Mouse (Mus musculus): ENCODE measurements at regions not wholly inside any gene's neighbourhood (a gene's known extent, or its start where the extent isn't known, plus 50 kb on each side); places are given as distances from the start of the nearest gene placed in this dataset.

DNA sequence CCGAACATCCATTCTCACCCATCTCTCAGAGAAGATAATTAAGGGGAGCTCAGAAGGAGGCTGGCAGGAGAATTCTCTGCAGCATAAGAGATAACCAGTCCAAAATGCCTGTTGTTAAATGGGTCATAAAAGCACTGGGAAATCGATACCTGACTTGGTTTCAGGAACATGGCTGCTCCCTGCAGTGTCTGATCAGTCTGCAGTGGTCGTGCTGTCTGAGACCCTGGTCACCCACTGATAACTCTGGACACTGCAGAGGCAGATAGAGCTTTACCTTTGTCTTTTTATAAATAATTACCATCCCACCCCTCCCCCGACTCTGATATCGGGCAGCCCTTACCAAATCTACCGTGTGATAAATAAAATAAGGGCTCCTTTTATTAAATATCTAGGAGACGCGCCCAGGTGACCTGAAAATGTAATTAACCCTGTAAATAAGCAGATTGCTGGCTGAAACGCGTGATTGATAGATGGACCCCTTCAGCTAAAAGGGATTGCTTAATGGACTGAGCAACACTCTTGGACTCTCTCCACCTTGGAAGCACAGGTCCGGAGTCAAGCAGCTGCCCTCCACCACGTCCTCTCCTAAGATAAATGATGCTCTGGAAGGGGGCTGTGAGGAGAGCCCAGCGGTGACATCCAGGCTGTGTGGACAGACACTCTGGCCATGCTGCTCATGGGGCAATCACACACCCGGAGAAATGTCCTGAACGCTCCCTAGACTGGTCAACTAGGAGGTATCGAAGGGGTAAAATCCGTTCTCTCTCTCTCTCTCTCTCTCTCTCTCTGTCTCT is 384.4 kb downstream of the Mtx2 start:
- no peak for DNase-seq (ENCODE audit: low read depth in 2 of 2, low spot score in 2 of 2)

DNA sequence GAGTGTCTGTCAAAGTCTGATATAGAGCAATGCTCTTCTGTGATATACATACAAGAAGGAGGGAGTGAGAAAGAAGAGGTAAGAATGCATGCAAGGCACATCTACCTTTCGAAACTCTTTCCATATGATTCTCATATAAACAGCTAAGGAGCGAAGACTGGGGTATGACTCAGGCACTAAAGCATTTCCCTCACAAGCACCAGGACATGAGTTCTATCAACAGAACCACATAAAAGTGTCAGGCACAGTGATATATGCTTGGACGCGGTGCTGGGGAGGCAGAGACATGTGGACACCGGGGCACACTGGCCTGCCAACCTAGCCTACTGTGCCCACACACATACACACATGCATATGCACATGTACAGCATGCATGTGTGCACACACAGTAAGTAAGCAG is 391.3 kb downstream of the Mtx2 start:
- DNase-seq (ENCODE audit: low read depth in 2 of 2, low spot score in 2 of 2) = no peak

DNA sequence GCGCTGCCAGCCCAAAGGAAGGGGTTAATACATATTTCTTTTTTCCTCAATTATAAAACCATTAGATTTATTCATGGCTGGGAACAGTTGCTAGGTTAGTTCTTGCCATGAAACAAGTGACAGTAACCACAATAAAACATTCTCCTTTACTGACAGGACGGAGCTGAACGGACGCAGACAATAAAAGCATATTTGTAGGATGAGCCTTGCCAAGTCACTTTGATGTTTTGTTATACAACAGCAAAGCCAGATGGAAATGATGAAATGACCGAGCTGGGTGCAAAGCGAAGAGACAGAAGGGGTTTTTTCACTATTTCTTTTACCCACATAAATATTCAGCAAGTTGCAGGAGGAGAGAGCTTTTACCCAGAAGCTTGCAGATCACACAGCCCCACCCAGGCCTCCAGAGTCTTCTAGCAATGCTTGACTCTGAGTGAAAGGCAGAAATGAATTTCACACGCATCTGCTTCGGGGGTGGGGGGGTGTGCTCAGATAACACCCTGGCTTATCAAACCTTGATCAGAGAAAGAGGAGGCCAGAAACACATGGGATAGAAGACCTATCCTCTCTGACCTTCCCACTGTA is 395.3 kb downstream of the Mtx2 start:
- DNase-seq (ENCODE audit: low read depth in 2 of 2, low spot score in 2 of 2) = no peak

DNA sequence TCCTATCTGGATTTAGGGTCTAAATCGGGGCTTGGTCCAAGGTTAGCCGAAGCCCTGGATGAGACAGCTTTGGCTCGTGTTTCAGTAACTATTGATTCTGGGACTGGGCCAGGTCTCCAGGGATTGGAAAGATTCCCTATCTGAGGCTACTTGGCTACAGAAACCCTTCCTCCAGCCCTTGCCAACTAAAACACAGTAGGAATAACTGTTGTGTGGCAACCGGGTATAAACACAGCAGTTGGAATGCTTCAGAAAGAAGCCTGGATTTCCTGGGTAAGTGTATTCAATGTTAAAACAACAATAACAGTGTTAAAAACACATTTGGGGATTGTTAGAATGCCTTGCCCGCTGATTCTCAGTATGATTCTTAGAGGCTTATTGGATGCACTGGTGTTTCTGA is 398.8 kb downstream of the Mtx2 start:
- DNase-seq (ENCODE audit: low read depth in 2 of 2, low spot score in 2 of 2) = no peak

DNA sequence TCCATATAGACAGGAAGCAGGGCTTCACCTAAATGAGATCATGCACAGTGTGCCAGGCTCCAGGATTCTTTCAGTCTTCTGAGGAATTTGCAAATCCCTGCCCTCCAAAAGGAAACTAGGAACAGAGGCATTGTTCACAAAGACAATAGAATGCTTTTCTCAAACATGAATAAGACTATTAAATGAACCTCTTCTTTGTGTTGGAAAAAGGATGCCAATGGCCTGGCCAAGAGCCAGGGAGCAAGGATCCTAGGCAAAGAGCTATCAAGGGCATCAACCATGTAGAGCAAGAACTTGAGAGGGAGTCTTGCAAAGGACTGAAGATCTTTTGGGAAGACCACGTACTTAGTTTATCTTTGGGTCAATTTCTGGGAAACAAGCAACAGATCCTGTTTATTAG is 415.4 kb downstream of the Mtx2 start:
- DNase-seq (ENCODE audit: low read depth in 2 of 2, low spot score in 2 of 2) = no peak

DNA sequence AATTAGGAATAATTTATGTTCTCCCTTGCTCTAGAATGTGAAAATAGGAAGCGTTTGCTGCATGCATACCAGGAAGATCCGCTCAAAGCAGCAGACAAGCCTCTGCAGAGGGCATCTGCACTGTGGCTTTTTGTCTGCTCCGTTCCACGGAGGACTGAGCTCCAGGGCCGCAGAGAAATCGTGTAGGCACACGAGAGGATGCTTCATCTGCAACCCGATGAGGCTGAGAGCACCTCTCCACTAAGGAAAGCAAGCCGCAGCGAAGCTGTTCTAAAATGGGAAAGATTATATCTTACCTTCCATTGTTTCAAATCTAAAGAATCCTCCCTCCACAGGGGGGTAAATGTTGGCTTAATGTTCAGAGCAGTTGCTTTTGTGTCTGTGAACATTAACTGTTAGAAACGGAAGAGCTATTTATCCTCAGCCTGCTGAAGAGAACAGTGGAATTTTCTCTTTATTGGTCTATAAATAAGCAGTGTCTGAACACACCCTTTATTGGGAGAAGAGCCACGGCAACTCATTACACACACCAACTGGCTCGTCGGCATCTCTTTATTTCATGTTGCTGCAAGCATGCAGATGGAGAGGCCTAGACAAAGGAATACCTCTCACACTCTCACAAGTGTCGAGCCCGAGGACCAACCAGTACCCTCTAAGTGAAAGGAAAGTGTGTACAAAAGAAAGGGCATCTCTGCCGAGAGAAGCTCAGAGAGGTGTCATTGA is 414.6 kb upstream of the Hnrnpa3 start:
- no peak for DNase-seq (ENCODE audit: low read depth in 2 of 2, low spot score in 2 of 2)

DNA sequence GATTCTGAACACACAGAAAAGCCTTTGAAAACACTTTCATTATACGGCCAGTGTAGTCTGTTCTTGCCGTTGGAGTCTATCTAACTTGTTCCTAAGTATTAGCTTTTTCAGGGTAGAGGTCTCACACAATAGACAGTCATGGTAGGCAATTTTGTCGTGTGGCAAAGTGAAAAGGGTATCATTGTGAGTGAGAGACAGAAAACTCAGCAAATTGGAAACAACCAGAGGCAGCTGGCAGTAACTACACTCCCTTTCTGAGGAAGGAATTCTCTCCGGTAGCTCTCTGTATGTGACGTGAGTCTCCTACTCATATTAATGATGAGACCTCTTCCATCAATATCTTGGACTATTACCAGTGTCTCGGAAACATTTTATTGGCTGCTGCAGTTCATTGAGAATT is 413.8 kb upstream of the Hnrnpa3 start:
- no peak for DNase-seq (ENCODE audit: low read depth in 2 of 2, low spot score in 2 of 2)

DNA sequence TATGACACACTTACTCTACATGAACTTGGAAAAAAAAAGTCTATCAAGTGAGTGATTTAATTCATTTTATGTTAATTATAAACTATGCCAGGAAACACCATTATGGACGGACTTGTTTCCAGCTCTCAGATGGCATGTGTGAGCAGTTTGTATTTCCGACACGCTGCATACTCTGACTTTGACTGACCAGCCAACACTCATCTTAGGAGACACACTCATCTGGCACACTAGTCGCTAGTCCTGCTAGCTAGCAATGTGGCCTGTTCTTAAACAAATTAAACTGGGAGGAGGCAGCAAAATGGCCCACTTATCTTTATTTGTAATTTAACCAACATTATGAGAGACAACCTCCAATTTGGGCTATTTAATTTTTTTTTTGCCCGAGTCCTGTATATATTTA is 413.4 kb upstream of the Hnrnpa3 start:
- no peak for DNase-seq (ENCODE audit: low read depth in 2 of 2, low spot score in 2 of 2)

DNA sequence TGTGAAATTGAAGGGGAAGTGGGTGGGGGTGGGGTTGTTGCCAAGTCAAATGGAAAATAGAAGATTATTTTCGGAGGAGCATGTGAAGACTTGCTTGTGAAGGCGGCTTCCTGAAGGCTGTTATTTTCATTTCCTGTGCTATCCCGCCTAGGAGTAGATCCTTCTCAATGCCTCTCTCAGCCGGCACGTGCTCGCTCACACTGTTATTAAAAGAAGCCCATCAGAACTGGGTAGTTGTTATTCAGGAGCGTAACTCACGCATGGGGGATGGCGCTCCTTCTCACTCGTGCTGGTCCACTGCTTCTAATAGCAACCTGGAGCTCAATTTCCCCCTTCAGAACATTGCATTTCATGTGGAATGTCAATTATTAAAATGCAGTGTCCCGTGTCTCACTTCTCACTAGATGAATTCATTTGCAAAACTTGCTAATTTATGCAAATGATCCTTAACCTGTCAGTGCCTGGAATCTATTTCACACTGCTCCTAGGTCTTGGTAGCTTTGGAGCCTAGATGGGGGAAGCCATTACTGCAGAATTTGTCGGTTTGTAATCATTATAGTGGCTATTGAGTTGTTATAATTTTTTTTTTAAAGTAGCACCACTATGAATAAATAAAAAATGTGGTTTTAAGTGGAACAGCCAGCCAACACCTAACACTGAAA is 412.8 kb upstream of the Hnrnpa3 start:
- DNase-seq (ENCODE audit: low read depth in 2 of 2, low spot score in 2 of 2) = no peak

DNA sequence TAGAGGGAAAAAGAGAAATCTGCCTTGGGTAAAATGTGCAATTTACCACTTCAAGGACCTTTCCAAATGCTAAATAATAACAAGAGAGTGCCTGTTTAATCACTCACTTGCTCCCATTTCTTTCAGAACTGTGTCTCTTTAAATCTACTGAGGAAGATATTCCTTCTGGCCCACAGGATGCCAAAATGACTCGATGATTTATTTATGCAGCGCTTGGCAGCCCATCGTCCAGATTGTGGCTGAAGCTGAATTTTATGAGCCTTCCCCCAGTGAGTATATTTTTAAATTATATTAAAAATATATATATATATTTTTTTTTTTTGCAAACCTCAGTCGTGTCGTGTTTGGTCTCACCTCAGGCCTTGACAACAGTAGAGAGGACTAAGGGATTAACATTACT is 410.8 kb upstream of the Hnrnpa3 start:
- DNase-seq (ENCODE audit: low read depth in 2 of 2, low spot score in 2 of 2) = no peak

DNA sequence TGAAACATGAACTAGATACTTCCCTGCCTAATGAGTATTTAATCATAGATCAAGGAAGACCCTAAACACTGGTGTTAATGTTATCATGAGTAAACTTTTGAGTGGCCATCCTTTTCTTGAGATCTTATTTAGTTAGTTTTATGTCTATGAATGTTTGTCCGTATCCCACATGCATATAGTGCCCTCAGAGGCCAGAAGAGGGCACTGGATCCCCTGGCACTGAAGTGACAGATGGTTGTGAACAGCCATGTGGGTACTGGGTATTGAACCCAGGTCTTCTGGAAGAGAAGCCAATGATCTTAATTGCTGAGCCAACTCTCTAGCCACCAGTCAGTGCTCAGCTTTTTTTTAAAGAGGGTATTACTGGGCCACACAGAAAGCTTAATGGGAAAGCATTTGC is 408.6 kb upstream of the Hnrnpa3 start:
- DNase-seq (ENCODE audit: low read depth in 2 of 2, low spot score in 2 of 2) = no peak

DNA sequence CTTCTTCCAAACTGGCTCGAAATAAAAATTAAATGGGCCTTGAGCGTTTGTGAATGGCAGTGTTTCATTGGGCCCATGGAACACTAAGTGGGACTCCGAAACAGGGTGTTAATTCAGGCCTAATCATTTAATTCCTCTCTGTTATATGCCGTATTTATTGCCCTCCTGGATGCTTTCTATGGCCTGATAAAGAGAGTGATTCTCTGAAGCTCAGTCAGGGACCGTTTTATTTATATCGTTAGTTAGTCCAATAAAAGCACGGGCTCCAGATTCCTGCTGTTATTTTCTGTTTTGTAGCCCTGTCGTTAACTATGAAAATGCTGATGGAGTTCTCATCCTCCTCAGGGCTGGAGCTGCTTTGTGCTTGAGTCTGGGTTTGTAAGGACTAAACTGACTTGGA is 406.2 kb upstream of the Hnrnpa3 start:
- DNase-seq (ENCODE audit: low read depth in 2 of 2, low spot score in 2 of 2) = no peak

DNA sequence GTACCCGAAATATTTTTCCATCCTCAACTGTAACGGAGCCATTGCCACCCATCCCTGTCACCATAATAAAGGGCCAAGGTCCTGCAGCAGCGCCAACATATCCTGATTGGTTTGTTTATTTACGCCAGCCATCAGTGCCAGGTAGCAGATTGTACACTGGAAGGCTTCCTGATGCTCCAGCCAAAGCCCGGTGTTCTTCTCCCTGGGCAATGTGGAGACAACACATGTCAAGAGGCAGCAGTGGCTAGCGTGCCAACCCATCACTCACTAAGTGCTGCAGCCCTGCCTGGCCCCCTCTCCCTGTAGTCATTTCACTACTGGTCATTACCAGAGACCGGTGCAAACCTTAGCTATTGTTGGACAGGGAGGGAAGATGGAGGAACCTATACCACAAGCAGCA is 393.8 kb upstream of the Hnrnpa3 start:
- no peak for DNase-seq (ENCODE audit: low read depth in 2 of 2, low spot score in 2 of 2)

DNA sequence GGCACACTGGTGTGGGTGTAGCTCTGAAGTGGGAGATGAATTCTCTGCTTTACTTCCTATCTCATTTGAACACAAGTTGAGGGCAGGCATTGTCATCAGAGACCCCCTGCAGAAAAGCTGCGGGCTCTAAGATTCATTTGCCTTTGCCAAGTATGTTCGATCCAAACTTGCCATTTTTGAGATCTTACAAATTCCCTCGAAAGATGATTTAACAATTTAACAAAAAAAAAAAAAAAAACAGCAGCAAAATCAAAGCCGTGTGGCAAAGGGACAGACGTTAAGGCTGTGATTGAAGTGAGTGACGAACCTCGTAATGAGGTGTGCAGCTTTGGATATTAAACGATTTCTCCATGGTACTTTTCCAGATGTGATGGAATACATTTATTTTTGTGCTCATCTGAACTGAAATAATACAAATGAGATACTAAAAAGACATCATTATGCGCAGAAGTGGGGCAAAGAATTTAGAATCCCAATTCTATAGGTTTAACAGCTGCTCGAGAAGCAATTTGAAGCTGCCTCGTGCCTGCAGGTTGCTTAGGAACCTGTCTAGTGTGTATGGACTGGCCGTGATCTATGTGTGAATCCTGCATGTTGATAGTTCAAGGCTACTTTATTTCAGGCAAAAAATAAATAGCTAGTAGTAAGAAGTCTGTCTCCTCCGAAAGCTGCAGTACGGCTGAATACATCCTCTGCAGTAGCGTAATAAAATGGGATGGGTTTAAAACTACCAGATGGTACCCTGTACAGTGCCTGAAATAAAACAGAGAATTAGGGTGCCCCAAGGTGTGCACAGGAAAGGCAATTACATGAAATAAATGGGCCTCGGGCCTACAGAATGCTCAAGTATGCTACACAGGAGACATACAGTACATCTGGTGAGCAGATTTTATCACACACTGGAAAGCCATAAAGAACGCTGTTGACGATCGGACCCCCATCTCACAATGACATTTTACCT is 393.0 kb upstream of the Hnrnpa3 start:
- no peak for DNase-seq (ENCODE audit: low read depth in 2 of 2, low spot score in 2 of 2)

DNA sequence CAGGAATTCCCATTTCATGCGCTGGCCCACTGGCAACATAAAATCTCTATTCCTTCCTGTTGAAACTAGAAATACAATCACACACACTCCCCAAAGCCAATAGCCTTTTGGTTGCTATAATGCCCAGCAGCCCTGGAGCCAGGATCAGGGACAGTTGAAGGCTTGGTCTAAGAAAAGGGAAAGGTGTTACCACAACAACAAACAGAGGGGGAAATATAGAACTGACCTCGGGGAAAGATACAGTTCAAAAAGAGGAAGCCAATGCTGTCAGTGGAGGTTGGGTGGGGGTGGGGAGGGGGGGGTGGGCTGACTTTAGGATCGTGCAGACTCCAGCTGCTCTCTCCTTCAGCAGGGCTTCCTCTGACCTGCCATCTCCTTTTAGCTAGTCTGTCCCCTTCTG is 391.1 kb upstream of the Hnrnpa3 start:
- no peak for DNase-seq (ENCODE audit: low read depth in 2 of 2, low spot score in 2 of 2)

DNA sequence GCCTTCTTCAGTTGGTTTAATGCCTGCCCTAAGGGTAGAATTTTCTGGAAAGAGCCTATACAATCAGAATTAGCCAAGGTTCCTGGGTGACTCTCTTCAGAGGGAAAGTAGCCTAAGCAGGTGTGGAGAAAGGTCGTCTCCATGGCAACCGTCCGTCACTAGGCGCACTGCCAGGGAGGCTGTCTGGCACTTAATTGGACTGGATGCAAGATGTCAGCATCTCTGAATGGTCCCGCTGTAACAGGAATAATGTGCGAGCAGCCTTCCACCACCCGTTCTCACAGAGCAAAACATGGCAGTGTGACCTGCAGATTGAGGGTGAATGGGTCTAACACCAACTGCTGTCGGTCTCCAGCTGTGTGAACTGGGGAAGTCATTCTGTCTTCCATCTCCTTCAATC is 389.6 kb upstream of the Hnrnpa3 start:
- DNase-seq (ENCODE audit: low read depth in 2 of 2, low spot score in 2 of 2) = no peak

DNA sequence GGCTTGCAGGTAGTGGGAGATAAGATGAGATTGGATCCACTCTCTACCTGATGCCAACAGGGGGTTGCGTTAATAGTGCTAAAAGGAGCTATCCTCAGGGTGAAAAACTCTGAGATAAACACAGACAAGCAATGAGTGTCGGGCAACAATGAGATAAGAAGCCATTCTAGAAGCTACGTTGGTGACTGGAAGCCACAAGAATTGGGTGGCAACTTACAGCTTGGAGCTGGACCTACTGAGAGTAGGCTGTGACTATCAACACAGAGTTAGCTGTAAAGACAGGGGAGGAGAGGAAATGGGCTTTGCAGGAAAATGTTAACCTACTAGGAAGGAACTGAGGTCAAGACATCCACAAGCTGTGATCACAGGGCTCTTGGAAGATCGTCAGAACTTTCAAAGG is 388.9 kb upstream of the Hnrnpa3 start:
- no peak for DNase-seq (ENCODE audit: low read depth in 2 of 2, low spot score in 2 of 2)

DNA sequence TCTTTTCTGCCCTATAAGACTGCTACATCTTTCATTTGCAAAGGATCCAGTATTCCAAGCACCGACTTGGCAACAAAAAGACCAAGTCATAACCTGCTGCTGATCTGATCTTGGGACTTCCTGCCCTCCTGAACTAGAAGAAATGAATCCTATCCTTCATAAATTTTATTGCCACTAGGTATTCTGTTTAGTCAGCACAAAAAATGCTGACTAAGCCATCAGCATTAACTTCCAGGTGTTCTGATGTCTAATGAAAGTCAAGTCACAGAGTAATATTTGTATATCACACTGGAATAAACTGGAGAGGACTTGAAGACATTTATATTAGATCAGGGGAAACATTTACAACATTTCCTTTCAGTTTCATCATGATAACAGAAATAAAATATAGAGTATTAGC is 371.2 kb upstream of the Hnrnpa3 start:
- DNase-seq (ENCODE audit: low read depth in 2 of 2, low spot score in 2 of 2) = no peak

DNA sequence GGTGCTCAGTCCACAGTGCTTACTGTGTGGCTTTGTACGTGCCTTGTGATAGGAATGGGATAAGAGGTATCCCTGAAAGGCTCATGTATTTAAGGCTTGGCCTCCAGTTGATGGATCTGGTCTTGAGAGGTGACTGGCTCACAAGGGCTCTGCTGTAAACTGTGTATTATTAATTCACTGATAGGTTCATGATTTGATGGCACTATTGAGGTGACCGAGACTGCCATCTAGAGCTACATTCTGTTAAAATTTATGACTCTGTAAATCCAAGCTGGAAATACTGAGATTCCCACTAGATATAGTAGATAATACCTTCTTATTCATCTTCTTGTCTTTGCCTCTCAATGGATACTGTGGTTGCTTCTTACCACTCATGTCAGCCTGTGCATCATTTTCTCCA is 367.4 kb upstream of the Hnrnpa3 start:
- no peak for DNase-seq (ENCODE audit: low read depth in 2 of 2, low spot score in 2 of 2)

DNA sequence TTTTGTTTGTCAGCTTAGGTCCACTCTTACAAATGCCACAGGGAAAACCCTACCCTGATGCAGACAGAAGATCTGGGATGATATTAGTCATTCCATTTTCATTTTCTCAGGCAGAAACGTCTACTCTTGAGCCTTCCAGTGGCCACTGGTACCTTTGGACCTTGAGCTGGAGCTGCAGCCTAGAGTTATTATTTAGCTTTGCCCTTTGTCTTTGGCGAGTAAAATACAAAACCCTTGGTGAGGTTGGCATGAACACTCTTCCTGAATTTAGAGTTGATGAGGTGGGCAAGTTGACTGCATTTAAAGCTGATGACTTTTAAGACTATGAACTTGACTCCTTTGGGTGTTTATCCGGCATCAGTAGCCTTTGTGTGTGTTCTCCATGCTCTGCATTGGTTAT is 352.2 kb upstream of the Hnrnpa3 start:
- no peak for DNase-seq (ENCODE audit: low read depth in 2 of 2, low spot score in 2 of 2)

DNA sequence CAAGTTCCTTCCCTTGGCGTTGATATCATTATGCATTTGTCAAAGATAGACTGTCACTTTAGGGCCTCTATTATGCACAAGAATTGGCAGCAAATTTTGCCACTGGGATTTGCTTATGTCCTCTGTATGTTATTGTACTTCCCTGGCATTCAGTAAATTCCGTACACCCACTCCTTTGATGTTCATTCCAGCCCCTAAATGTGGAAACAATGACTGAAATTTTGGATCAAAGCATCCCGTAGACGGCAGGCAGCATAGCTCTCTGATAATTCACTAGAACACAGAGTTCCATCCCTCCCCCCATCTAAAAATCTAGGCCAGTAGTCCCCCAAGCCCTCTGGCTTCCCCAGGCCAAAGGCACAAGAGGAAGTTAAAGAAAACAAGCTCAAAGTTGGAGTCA is 347.9 kb upstream of the Hnrnpa3 start:
- no peak for DNase-seq (ENCODE audit: low read depth in 2 of 2, low spot score in 2 of 2)

Measured in CD8-positive naive resting alpha-beta T cell, adult 2 months (primary cell).